Mouse (Mus musculus) lung, adult 2 months (tissue): ENCODE results near the gene Cnr2. TPM values are rescaled to one million over a fixed set of nuclear protein-coding genes. Genes with fewer than 3 reads are reported as not detected.

Experiments used
- DNase-seq: peaks from one replicate; pipeline ENCODE4 v3.0.0; 2022
- H3K4me1 ChIP-seq: fragments of 200-500 bp; 2 replicates; pipeline ENCODE4 v1.6.1; 2011; ENCODE audit warnings: low read length; ENCODE audit not compliant: control insufficient read depth, insufficient read depth
- H3K4me3 ChIP-seq: fragments of 200-500 bp; replicated peaks from 2 replicates; pipeline ENCODE3; 2011; ENCODE audit warnings: low read depth, mild to moderate bottlenecking, control low read depth, low read length; ENCODE audit errors: extremely low read depth
- CTCF ChIP-seq: fragments of 200-500 bp; IDR thresholded peaks from 2 replicates; pipeline ENCODE4 v1.5.1; 2011; ENCODE audit warnings: mild to moderate bottlenecking, low read length, control low read depth; ENCODE audit not compliant: insufficient read depth
- POLR2A ChIP-seq: fragments of 200-500 bp; IDR thresholded peaks from 2 replicates; pipeline ENCODE4 v1.6.1; 2011; ENCODE audit warnings: low read depth, mild to moderate bottlenecking, control low read depth, low read length, borderline replicate concordance; ENCODE audit errors: extremely low read depth
- WGBS: fragments of 180-500 bp; shearing (Covaris S2); methylation state at CpG from one replicate; pipeline ENCODE4 v1.1.7; 2018; 5-methylcytosine and 5-hydroxymethylcytosine counted together
- polyA plus RNA-seq: library from polyadenylated mRNA; depleted of rRNA; stranded (reverse); fragments of >200 nt; gene quantifications from 2 replicates; pipeline ENCODE4 v1.2.3, GENCODE M21; 2012

Gene Cnr2
- polyA plus RNA-seq, 1 experiment: 9.1 TPM

DNA sequence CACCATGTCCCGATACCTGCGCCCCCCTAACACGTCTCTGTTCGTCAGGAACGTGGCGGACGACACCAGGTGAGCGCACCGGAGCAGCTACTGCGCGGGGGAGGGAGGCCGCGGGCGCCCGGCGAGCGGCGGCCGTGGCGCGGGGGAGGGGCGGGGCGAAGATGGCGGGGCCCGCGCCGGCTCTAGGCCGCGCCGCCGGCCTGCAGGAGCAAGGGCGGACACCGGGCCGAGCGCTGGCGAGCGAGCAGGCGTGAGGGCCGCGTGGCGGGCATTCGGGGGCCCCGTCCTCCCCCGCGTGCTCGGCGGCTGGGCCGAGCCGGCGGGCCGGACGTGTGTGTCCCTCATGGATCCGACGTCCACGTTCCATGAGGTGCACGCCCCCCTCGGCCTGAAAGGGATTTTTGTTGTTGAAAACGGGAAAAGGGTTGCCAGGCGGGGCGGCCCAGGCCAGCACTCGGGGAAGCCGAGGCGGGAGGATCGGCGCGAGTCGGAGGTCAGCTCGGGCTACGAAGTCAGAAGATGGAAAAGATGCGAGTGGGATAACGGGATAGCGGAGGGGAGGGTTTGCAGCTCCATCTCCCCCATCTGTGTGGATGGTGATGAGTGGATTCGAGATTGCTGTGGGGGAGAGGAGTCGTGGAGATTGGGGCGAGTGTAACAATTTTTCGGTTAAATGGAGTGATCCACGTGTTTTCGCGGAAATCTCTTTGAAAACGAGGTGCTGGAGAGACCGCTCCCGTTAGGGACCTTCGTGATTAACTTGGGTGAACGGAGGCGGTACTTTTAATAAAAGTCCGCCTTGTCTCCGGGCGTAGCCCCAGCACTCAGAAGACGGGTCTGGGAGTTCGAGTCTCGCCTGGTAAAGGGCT, 38.7 kb upstream of the Cnr2 start:
- peak; percentile 68 for DNase-seq
- H3K4me3 ChIP-seq: peak overlapping the region; percentile 99
- 1% methylated on average over 88 of the region's 91 CpGs for WGBS
- peaks cover 11% of the 10 kb centered on the region for H3K4me1 ChIP-seq
- TF ChIP-seq CTCF (no peak), POLR2A (no peak)

DNA sequence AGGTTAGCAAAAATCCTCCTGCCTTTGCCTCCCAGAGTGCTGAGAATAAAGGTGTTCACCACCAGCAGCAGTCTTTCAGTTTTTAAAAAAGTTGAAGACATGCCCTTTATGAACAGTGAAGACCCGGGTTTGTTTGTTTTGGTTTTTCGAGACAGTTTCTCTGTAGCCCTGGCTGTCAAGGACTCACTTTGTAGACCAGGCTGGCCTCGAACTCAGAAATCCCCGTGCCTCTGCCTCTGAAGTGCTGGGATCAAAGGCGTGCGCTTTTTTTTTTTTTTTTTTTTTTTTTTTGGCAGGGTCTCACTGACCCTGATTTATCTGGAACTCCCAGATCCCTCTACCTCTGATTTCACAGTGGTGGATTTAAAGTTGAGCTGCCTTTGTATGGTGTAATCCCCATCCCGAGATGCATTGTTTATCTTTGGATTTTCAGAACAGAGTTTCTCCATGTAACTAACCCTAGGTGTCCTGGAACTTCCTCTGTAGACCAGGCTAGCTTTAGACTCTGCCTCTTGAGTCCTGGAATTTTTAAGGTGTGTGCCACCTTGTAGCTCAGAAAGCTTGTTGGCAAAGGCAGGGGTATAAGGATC, 37.5 kb upstream of the Cnr2 start:
- DNase-seq: no peak
- no peak overlapping the region for H3K4me3 ChIP-seq
- WGBS: 10% methylated on average over 7 of the region's 7 CpGs

DNA sequence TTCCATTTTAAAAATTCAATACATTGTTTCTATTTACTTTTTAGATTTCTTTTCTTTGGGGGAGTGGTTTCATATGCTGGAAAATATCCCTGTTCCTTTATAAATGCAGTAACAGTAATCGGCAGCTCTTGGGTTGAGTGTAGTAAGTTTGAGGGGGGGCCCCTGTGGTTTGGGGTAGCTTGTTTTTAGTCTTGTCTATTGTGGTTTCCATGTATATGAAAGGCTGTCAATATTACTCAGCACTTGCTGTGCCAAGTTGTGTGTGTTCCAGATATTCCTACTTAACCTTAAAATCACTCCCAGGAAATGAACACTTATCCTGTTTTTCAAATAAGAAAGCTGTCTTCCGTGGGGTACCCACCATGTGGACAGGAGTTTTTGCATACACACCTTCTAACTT, 26.2 kb upstream of the Cnr2 start:
- Histone ChIP-seq H3K4me1 (peaks cover 13% of the 10 kb centered on the region), H3K4me3 (no peak overlapping the region)
- 6% methylated on average over 2 of the region's 2 CpGs for WGBS
- TF ChIP-seq CTCF (no peak), POLR2A (no peak)
- no peak for DNase-seq

More for the DNA sequence above, 37.5 kb upstream of the Cnr2 start:
- peaks cover 13% of the 10 kb centered on the region for H3K4me1 ChIP-seq
- TF ChIP-seq POLR2A: no peak
- no peak for TF ChIP-seq CTCF

DNA sequence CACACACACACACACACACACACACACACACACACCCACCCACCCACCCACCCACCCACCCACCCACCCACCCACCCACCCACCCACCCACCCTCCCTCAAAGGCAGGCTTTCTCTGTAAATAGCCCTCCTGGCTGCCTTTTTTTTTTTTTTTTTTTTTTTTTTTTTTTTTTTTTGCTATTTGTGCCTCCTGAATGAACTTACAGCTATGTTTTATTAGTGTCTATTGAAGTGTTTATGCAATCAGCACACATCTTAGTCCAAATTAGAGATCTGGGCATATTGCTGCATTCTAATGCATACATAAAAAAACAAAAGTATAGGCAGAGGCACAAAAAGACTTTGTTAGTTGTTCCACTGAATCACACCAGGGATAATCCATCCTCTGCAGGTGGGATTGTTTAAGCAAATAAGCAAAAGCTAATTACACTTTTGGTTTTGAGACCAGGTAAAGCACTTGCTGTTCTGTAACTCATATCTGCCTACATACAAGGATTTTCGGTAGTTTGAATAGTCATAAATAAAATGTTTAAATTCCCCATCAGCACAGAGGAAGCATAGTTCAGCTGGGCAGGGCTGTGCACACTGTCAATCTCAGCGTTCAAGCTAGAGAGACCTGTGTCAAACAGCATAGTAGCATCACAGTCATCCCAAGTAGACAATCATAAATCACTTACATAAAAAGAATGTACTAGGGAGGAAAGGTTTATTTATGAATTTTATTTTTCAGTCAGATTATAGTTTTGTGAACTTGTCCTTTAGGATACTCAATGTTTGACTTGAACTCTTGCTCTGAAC, 24.8 kb upstream of the Cnr2 start:
- DNase-seq: no peak
- H3K4me1 ChIP-seq: peaks cover 24% of the 10 kb centered on the region
- 10% methylated on average over 2 of the region's 2 CpGs for WGBS
- TF ChIP-seq POLR2A (no peak), CTCF (no peak)
- no peak overlapping the region for H3K4me3 ChIP-seq

DNA sequence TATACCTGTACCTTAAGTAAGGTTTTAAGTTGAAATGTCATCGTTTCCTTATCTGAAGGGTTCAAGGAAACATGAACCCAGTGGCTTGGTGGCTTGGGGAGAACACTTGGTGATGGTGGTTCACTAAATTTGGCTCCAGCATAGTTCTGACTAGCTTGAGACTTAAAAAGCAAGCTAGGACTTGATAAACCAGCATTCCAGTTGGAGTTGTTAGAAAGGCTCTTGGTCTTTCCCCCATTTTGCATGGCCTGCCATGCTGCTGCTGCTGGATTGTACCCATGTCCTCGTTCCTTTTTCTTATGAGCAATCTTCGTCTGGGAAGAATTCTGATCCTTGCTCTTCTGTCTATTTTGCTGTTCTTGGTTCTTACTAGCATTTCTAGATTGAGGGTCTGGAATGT, 23.2 kb upstream of the Cnr2 start:
- H3K4me3 ChIP-seq: no peak overlapping the region
- TF ChIP-seq CTCF (no peak), POLR2A (no peak)
- DNase-seq: no peak
- H3K4me1 ChIP-seq: peaks cover 35% of the 10 kb centered on the region
- 15% methylated on average over 3 of the region's 3 CpGs for WGBS

DNA sequence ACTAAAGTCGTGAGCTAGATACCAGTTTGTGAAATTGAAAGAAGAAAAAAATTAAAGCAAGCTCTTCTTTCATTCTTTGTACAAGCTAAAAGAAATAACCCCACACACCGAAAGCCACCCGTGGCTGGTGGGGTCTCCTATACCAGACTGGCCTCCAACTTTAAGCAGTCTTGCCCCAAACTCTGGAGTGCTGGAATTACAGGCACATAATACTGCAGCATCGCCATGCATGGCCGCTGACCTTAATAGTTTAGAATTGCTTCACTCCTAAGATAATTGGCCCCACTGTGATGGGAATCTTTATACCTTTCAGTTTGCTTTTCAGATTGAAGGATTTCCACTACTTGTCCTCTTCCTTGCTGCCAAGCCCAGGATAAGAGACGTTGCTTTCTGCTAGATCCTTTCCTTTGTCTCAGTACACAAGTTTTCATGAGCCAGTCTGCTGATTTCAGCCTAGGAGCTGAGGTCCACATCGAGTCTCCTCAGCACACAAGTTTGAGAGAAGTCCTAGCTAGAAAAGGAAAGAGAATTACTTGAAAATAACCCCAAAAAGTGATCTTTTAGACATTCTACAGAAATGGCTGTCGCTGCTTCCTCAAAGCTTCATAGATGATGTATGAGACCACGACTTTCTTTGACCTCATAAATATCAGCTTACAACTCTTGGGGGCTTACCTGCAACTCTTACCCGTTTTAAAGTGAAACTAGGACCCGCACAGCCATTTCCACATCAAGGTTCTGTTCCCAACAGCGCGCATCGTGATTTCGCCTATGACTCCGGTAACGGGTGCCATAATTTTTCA, 22.4 kb upstream of the Cnr2 start:
- DNase-seq: no peak
- no peak for TF ChIP-seq POLR2A
- no peak for TF ChIP-seq CTCF
- Histone ChIP-seq H3K4me1 (peaks cover 36% of the 10 kb centered on the region), H3K4me3 (peak overlapping the region; percentile 84)
- 2% methylated on average over 17 of the region's 17 CpGs for WGBS

DNA sequence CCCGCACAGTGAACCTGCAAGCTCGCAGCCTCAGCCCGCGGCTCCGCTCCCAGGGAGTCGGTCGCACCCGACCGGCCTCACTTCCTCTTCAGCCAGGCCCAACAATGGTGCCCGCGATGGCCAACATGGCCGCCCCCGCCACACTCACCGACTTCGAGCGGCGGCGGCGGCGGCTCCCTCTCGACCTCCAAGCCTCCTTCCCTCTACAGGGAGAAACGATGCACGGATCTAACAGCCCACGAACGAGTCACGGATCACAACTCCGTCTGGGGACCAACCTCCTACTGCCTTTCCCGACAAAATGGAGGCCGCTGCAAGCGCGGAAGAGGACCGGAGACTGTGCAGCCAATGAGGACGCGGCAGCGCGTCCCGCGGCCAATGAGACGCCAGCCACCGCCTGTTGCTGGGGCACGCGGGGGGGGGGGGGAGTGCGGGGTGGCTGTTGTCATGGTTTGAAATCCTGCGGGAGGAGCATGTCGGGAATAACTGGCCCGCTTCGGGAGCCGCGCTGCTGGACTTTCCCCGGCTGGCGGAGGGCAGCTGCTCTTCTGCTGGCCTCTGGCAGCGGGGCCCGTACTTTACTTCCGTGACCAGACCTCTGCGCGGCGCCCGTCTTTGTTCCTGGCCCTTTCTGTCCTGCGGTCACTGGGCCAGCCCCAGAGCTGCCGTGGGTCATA, 21.5 kb upstream of the Cnr2 start, which contains the start of gene Pnrc2:
TSS of gene Pnrc2 (minus strand) at position 325 of the 677 bp plus-strand sequence.
- H3K4me1 ChIP-seq: peaks cover 36% of the 10 kb centered on the region
- peak; percentile 94 for DNase-seq
- under 1% methylated on average over 60 of the region's 60 CpGs for WGBS
- H3K4me3 ChIP-seq: peak within 1 kb of the TSS; percentile 84
- TF ChIP-seq POLR2A (peak; percentile 93), CTCF (no peak)

DNA sequence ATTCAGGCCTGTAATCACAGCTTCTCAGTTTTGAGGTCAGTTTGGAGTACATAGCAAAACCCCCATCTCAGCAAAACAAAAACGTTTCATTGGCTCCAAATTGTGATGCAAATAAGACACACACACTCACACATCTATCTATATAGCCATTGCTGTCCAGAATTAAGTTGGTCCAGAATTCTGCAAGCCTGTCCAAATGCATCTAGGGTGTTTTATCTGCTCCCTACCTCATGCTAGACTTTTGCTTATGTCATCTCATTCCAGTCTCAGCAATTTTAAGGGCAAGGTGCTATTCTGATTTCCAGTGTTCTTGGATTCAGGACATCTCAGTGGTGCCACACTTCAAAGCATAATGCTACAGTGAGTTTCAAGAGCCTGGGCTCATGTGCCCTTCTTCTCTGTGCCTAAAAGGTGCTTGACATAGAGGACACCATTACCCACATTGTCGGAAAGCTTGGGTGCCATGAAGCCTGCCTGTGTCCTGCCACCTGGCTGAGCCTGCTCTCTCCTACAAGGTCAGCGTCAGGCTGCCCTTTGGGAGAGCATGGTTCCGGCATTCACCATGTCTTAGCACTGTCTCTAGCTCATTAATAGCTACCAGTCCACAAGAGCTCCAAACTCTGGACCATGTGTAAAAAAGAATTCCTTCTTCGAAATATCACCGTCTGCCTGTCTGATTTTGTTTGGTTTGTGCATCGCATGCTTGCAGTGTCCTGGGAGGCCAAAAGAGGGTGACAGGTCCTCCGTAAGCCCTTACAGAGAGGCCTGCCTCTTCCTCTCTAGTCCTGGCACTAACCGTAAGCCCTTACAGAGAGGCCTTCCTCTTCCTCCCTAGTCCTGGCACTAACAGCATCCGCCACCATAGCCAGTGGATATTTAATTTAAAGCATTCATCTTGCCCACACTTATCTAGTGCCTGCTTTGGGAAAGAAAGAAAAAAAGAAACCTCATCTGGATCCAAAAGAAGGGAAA, 20.3 kb upstream of the Cnr2 start:
- 64% methylated on average over 10 of the region's 10 CpGs for WGBS
- DNase-seq: no peak
- no peak overlapping the region for H3K4me3 ChIP-seq
- H3K4me1 ChIP-seq: peaks cover 34% of the 10 kb centered on the region
- TF ChIP-seq CTCF (no peak), POLR2A (no peak)
